Mouse (Mus musculus): Measurements from ENCODE around the gene Prkab2. TPM values are rescaled to one million over a fixed set of nuclear protein-coding genes. Genes with fewer than 3 reads are reported as not detected.

Gene Prkab2
- polyA plus RNA-seq (2012; ENCODE audit: low replicate concordance), result 0.48 and 2.9 TPM in 2 replicates

GRCm38 (mm10) chr3:97657655-97658411 lies at the start of gene Prkab2:
Gene Prkab2, plus strand, starts transcription at chr3:97658193.

GRCm38 (mm10) chr3:97609845-97610410 lies 48.1 kb upstream of the Prkab2 start, which contains the start of gene Chd1l:
Gene Chd1l, minus strand, starts transcription at chr3:97610203.

GRCm38 (mm10) chr3:97628391-97629001 lies 29.5 kb upstream of the Prkab2 start, which contains the start of gene Fmo5:
Gene Fmo5, plus strand, starts transcription at chr3:97628804.

GRCm38 (mm10) chr3:97674644-97675110 lies 16.7 kb downstream of the Prkab2 start, which contains the start of gene Gm17651:
Gene Gm17651, minus strand, starts transcription at chr3:97674694.

Other genes starting within 250 kb of the Prkab2 start
- not detected in 2 replicates for gene Olfr1402, start 236.2 kb upstream of the Prkab2 start, polyA plus RNA-seq (2012; ENCODE audit: low replicate concordance)
- gene Chd1l, start 48.0 kb upstream of the Prkab2 start, polyA plus RNA-seq (2012; ENCODE audit: low replicate concordance), result 2.5 and 6.8 TPM in 2 replicates
- 0.71 TPM in 1 of 2 replicates, not detected in the other for gene Fmo5, start 29.4 kb upstream of the Prkab2 start, polyA plus RNA-seq (2012; ENCODE audit: low replicate concordance)
- not detected in 2 replicates for gene Gm17651, start 16.5 kb downstream of the Prkab2 start, polyA plus RNA-seq (2012; ENCODE audit: low replicate concordance)
- gene Pde4dip, start 230.5 kb downstream of the Prkab2 start, polyA plus RNA-seq (2012; ENCODE audit: low replicate concordance), result 1.2 and 2.0 TPM in 2 replicates
- gene Sec22b, start 243.0 kb downstream of the Prkab2 start, polyA plus RNA-seq (2012; ENCODE audit: low replicate concordance), result 32.0 and 34.4 TPM in 2 replicates